Mouse (Mus musculus): ENCODE data around the gene Tspan8. TPM values are rescaled to one million over a fixed set of nuclear protein-coding genes. Genes with fewer than 3 reads are reported as not detected.
A peak's percentile ranks its signal among the peaks of the same experiment; 100 is the strongest.
"Not testable (repeated sequence)": the region's sequence is repeated elsewhere in the genome, so short reads cannot be mapped to it uniquely, and the experiment has no call there.

Gene Tspan8
- 1.8 and 2.7 TPM in 2 replicates for polyA plus RNA-seq (2012; ENCODE audit: insufficient read depth, insufficient read length, missing spikeins)

DNA sequence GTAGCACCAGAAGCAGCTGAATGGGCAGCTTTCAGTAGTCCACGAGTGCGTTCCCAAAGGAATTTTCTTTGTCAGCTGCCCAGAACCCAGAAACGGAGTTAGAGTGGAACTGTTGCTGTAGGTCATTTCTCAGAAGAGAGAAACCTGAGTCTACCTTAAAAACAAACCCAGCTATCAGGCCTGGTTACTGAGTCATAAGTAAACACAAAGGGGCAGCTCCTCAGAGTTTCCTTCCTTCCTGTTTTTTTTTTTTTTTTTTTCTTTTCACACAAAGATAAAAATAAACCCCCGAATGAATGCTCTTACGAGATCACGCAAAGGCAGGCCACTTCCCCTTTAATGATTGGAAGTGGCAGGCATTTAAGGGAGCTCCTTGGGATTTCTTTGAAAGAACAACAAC lies at the start of gene Tspan8:
TSS of gene Tspan8 (plus strand) at position 322 of the 400 bp plus-strand sequence.
- Histone ChIP-seq H3K4me3 (ENCODE audit: insufficient read depth, low read depth, low read length) (no peak within 1 kb of the TSS), H3K4me1 (ENCODE audit: control insufficient read depth, insufficient read depth, insufficient read length, low read length) (no peaks in the 10 kb centered on the region), H3K27ac (replicated peaks; ENCODE audit: low read depth, low read length) (no peak within 1 kb of the TSS)

- Histone ChIP-seq H3K4me1 (ENCODE audit: control insufficient read depth, insufficient read depth, insufficient read length, low read length) (no peaks in the 10 kb centered on the region), H3K4me3 (ENCODE audit: insufficient read depth, low read depth, low read length) (no peak overlapping the region), H3K27ac (replicated peaks; ENCODE audit: low read depth, low read length) (no peak overlapping the region)
These were observed 46.6 kb upstream of the Tspan8 start for GRCm38 (mm10) chr10:115770032-115770431.

DNA sequence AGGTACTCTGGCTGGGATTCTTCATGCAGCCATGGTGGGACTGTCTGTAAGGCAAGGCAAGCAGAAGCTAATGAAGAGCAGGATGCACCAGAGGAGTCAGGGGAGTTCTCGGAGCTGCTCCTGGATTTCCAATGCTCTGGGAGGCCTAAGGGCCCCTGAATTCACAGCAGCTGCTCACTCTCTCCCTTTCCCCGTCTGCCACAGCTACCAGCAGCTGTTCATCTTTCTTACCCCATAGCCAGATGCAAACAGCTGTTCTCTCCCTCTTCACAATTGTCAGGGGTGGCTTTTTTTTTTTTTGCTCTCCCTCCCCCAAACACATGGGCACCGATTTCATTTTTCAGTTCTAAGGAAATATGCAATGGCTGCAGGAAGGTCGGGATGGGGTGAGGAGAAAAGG lies 42.2 kb upstream of the Tspan8 start:
- Histone ChIP-seq H3K4me3 (ENCODE audit: insufficient read depth, low read depth, low read length) (no peak overlapping the region), H3K4me1 (ENCODE audit: control insufficient read depth, insufficient read depth, insufficient read length, low read length) (no peaks in the 10 kb centered on the region), H3K27ac (replicated peaks; ENCODE audit: low read depth, low read length) (no peak overlapping the region)

DNA sequence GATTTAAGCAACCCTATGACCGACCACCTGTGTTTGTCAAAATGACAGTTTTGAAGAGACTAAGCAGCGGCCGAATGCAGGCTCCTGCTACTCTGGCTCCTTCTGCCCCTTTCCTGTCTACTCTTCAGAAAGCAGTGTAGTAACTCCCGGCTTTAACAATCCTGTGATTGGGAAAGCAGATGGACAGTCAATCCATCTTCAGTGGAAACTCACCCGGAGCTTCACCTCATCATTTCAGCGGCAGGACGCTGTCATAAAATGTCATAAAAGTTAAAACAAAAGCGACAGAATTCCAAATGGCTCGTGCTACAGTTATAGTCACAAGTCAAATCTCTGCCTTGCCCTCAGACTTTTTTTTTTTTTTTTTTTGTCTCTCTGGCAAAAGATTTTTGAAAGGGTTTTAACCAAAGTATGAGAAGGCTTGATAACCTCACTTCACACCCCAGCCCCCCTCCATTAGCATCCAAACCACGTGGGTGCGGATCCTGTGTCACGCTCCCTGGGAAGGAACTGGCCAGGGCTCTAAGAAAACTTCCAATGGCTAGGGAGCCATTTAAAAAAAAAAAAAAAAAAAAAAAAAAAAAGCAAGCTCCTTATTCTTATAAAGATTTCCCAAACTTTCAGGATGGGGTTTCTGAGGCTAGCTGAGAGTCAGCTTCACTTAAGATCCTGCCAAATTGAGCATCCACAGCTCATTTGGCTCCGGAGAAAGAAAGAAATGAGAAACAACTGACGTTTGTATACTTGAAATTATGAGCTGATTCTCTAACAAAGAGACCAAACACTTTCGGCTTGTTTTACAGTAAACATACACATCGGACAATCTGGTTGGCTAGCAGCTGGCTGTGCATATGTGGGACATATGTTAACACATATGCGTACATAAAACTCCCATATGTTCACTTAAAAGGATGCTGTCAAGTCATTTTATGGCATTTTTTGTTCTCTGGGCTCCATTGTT lies 40.4 kb upstream of the Tspan8 start:
- H3K27ac ChIP-seq (replicated peaks; ENCODE audit: low read depth, low read length), result 0 out of 2 replicates have a peak overlapping the region, but pooled peaks have one; percentile 17
- H3K4me3 ChIP-seq (ENCODE audit: insufficient read depth, low read depth, low read length), result no peak overlapping the region
- no peaks in the 10 kb centered on the region for H3K4me1 ChIP-seq (ENCODE audit: control insufficient read depth, insufficient read depth, insufficient read length, low read length)

DNA sequence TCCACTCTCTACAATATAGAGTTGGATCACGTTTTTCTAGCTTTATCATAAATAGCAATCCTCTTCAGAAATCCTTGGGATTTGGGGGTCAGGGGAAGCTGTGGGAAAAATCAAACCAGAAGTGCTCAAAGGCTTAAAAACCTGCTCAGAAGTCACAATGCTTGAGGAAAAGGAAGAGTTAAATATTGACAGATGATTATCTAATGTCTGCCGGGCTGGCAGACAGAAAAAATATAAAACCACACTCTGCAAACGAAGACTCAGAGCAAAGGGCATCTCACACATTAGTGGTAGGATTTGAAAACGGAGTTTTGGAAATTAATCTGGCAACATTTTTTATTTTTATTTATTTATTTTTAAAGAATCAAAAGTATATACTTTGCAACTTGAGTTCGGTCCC lies 39.3 kb upstream of the Tspan8 start:
- Histone ChIP-seq H3K4me1 (ENCODE audit: control insufficient read depth, insufficient read depth, insufficient read length, low read length) (no peaks in the 10 kb centered on the region), H3K4me3 (ENCODE audit: insufficient read depth, low read depth, low read length) (no peak overlapping the region), H3K27ac (replicated peaks; ENCODE audit: low read depth, low read length) (no peak overlapping the region)

- Histone ChIP-seq H3K4me1 (ENCODE audit: control insufficient read depth, insufficient read depth, insufficient read length, low read length) (no peaks in the 10 kb centered on the region), H3K4me3 (ENCODE audit: insufficient read depth, low read depth, low read length) (no peak overlapping the region)
These were observed 38.0 kb upstream of the Tspan8 start for GRCm38 (mm10) chr10:115778624-115779023.

DNA sequence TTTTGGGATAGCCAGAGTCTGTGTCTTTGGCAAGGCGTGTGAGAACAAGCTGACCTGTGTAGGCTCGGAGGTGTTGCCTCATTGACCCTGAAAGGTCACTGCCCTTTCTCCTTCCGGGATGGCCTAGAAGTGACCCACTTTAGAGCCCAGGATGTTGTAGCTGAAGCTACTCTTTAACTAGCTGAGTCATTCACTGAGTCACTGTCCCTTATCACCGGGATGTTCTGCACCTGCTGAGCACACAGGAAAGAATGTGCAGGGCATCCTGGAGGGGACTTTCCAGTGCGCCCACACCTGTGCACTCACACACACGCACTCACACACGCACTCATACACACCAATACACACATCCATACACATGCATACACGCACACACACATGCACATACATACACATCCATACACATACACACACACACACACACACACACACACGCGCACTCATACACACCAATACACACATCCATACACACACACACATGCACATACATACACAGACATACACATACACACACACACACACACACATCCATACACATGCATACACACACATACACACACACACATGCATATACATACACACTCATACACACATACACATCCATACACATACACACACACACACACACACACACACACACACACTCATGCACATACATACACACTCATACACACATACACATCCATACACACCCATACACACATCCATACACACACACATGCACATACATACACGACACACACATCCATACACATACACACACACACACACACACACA lies 36.2 kb upstream of the Tspan8 start:
- Histone ChIP-seq H3K4me3 (ENCODE audit: insufficient read depth, low read depth, low read length) (no peak overlapping the region), H3K4me1 (ENCODE audit: control insufficient read depth, insufficient read depth, insufficient read length, low read length) (no peaks in the 10 kb centered on the region), H3K27ac (replicated peaks; ENCODE audit: low read depth, low read length) (no peak overlapping the region)

More at GRCm38 (mm10) chr10:115778624-115779023, 38.0 kb upstream of the Tspan8 start:
- H3K27ac ChIP-seq (replicated peaks; ENCODE audit: low read depth, low read length), result no peak overlapping the region

DNA sequence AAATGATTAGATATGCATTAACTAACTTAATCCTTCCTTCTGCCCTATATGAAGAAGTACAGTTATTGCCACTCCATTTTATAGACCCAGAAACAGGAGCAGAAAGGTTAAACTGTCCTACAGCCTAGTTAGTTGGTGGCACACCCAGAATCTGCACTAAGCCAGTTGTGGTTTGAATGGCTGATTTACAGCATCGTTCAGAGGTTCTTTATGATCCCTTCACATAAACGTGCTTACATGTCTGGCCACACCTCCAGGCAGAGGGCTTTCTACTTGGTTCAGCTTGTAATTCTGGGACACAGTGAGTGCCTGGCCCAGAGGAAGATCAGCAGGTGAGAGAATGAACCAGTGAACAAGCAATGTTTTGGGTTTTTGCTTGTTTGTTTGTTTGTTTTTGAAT lies 33.4 kb upstream of the Tspan8 start:
- no peak overlapping the region for H3K27ac ChIP-seq (replicated peaks; ENCODE audit: low read depth, low read length)
- H3K4me1 ChIP-seq (ENCODE audit: control insufficient read depth, insufficient read depth, insufficient read length, low read length), result no peaks in the 10 kb centered on the region
- H3K4me3 ChIP-seq (ENCODE audit: insufficient read depth, low read depth, low read length), result no peak overlapping the region

DNA sequence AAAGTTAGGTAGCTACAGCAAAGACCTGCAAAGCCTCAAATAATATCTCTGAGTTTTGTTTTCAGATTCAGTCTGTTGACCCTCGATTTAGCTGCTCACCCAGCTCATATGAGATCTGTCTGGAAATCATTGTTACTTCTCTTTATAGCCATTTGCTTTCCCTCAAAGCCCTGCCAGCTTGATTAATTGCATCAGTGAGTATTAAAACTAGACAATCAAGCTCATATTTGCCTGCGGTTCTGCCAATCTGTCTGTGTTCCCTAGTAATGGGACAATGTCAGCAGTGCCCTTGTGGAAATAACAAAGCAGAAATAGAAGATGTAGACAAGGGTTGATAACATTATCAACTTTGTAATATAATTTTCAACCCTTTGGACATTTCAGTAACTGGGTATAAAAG lies 25.8 kb upstream of the Tspan8 start:
- H3K4me3 ChIP-seq (ENCODE audit: insufficient read depth, low read depth, low read length), result no peak overlapping the region
- no peak overlapping the region for H3K27ac ChIP-seq (replicated peaks; ENCODE audit: low read depth, low read length)
- H3K4me1 ChIP-seq (ENCODE audit: control insufficient read depth, insufficient read depth, insufficient read length, low read length), result no peaks in the 10 kb centered on the region

- Histone ChIP-seq H3K27ac (replicated peaks; ENCODE audit: low read depth, low read length) (no peak overlapping the region), H3K4me1 (ENCODE audit: control insufficient read depth, insufficient read depth, insufficient read length, low read length) (no peaks in the 10 kb centered on the region), H3K4me3 (ENCODE audit: insufficient read depth, low read depth, low read length) (no peak overlapping the region)
These were observed 20.4 kb upstream of the Tspan8 start for GRCm38 (mm10) chr10:115796072-115796788.

DNA sequence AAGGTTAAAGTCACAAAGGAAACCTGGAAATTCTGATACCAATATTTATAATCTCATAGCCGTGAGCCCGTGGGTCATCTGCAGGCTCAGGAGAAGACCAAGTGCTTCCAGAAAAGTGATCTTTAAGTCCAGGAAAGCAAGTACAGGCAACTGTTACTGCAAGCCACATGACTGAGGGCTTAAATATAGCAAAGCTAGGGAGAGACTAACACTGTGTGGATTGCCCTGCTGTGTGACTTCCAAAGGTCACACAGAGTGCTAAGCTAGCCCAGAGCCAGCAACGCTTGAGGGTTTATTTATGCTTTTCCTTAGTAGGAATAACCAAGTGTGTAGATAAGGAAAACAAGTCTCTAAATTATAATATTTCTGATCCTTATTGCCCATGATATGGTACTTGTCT lies 15.2 kb upstream of the Tspan8 start:
- Histone ChIP-seq H3K4me1 (ENCODE audit: control insufficient read depth, insufficient read depth, insufficient read length, low read length) (no peaks in the 10 kb centered on the region), H3K4me3 (ENCODE audit: insufficient read depth, low read depth, low read length) (no peak overlapping the region), H3K27ac (replicated peaks; ENCODE audit: low read depth, low read length) (no peak overlapping the region)

- not testable (repeated sequence) for H3K4me3 ChIP-seq (ENCODE audit: insufficient read depth, low read depth, low read length); H3K4me1 ChIP-seq (ENCODE audit: control insufficient read depth, insufficient read depth, insufficient read length, low read length); H3K27ac ChIP-seq (replicated peaks; ENCODE audit: low read depth, low read length)
These were observed 13.6 kb upstream of the Tspan8 start for GRCm38 (mm10) chr10:115803013-115803412.

DNA sequence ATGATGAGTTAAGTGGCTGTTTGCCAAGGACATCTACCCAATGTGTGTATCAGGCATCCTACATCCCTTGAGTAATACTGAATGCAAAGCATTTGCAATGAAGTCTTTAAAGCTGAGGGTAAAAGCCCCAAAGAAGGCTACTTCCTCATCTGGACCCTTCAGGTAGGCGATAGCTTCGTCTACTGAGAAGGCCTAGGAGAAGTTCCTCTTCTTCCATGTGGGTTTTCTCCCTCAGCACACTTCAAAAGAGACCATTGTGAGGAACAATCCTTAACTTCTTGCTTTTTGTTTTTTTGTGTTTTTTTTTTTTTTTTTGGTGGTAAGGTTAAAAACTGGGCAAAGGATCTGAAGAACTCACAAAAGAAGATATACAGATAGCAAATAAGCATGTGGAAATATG lies 12.9 kb upstream of the Tspan8 start:
- Histone ChIP-seq H3K4me3 (ENCODE audit: insufficient read depth, low read depth, low read length) (no peak overlapping the region), H3K27ac (replicated peaks; ENCODE audit: low read depth, low read length) (no peak overlapping the region), H3K4me1 (ENCODE audit: control insufficient read depth, insufficient read depth, insufficient read length, low read length) (no peaks in the 10 kb centered on the region)

DNA sequence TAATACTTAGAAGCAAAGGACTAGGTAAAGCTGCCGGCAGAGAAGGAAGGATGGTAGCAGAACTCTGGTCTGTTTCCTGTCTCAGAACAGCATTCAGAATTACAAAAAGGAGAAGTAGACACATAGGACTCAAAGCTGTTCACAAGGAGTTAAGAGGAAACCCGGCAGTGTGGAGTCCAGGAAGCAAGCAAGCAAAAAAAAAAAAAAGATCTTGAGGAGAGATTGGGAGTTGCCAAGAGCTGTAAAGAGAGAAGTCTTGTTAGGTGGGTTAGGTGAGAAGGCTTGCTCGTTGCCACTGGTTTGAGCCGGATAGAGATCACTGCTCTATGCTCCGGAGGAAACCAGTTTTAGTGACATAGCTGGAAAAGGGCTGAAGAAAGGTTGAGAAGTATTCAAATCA lies 10.6 kb upstream of the Tspan8 start:
- Histone ChIP-seq H3K4me3 (ENCODE audit: insufficient read depth, low read depth, low read length) (no peak overlapping the region), H3K27ac (replicated peaks; ENCODE audit: low read depth, low read length) (no peak overlapping the region), H3K4me1 (ENCODE audit: control insufficient read depth, insufficient read depth, insufficient read length, low read length) (no peaks in the 10 kb centered on the region)

DNA sequence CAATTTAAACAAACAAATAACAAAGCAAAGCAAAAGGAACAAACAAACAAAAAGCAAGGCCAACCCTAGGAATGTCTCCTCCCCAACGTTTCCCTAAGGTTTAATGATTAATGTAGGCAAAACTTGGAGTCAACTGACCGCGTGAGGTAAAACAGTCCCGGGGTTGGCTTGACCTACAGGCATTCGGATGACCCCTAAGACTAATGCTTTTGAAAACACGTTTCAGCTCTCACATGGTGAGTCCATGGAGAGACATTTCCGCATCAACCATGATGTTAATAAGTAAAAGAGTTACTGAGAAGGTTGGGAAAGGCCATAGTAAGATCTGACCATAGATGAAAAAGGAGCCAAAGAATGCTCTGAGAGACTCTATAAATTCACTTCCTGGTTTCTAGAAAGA lies 7.5 kb upstream of the Tspan8 start:
- Histone ChIP-seq H3K4me3 (ENCODE audit: insufficient read depth, low read depth, low read length) (no peak overlapping the region), H3K27ac (replicated peaks; ENCODE audit: low read depth, low read length) (no peak overlapping the region), H3K4me1 (ENCODE audit: control insufficient read depth, insufficient read depth, insufficient read length, low read length) (no peaks in the 10 kb centered on the region)

Data from brown adipose tissue, adult 24 weeks (tissue).